Mouse (Mus musculus) adrenal gland, postnatal 25 days (tissue): ENCODE results near the gene Hmgxb4. TPM values are rescaled to one million over a fixed set of nuclear protein-coding genes. Genes with fewer than 3 reads are reported as not detected.
A peak's percentile ranks its signal among the peaks of the same experiment; 100 is the strongest.

Experiments used
- DNase-seq: peaks from one replicate; pipeline ENCODE4 v3.0.0; 2021; ENCODE audit warnings: mixed read lengths
- total RNA-seq: library from RNA; stranded (reverse); gene quantifications from 2 replicates; pipeline ENCODE4 v1.2.3, GENCODE M21; 2021

Hmgxb4 gene
- total RNA-seq, 1 experiment from 2014 or later, result 27.3 TPM

GRCm38 (mm10) chr8:75018274-75018972 lies 25.3 kb downstream of the Hmgxb4 start:
- DNase-seq, result no peak

DNA sequence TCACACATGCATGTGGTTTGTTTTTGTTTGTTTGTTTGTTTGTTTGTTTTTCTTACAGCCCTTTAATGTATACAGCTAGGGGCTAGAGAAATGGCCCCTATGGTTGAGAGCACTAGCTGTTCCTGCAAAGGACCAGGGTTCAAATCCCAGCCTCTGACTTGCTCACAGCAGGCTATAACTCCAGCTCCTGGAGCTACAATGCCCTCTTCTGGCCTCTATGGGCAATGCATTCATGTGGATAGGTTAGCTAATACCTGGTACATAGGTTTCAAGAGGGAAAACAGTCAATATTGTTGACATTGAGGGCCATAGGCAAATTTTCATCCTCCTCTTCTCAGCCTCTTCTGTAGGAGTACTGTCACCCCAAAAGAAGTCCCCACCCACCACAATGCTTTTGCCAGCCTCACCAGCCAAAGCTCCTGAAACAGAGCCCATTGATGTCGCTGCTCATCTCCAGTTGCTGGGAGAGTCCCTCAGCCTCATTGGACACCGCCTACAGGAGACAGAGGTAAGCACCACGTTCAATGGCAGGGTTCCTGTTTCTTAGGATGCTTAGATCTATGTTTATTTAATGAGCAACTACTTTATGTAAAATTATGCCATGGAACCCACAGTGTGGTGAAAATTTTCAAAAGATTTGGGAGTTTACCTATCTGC lies 30.6 kb downstream of the Hmgxb4 start:
- no peak for DNase-seq

GRCm38 (mm10) chr8:75025809-75026208 lies 32.7 kb downstream of the Hmgxb4 start:
- no peak for DNase-seq

- DNase-seq, result no peak
Observed at GRCm38 (mm10) chr8:75030453-75031024, 37.4 kb downstream of the Hmgxb4 start.

DNA sequence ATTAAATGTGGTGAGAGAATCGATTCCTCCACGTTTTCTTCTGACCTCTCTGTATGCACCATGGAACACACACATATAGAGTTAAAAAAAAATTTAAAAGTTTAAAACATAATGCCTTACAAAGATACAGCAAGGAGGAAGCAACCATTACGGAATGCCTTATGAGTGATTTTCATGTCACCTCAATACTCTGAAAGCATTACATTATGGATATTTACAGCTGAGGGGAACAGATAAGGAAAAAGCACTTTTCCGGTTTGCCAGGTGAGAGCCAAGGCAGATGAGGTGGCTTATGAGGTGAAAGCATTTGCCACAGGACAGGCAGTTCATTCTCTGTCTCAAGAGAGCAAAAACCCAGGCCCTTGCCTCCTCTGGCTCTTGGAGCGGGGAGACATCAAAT lies 39.8 kb downstream of the Hmgxb4 start:
- DNase-seq, result no peak

DNA sequence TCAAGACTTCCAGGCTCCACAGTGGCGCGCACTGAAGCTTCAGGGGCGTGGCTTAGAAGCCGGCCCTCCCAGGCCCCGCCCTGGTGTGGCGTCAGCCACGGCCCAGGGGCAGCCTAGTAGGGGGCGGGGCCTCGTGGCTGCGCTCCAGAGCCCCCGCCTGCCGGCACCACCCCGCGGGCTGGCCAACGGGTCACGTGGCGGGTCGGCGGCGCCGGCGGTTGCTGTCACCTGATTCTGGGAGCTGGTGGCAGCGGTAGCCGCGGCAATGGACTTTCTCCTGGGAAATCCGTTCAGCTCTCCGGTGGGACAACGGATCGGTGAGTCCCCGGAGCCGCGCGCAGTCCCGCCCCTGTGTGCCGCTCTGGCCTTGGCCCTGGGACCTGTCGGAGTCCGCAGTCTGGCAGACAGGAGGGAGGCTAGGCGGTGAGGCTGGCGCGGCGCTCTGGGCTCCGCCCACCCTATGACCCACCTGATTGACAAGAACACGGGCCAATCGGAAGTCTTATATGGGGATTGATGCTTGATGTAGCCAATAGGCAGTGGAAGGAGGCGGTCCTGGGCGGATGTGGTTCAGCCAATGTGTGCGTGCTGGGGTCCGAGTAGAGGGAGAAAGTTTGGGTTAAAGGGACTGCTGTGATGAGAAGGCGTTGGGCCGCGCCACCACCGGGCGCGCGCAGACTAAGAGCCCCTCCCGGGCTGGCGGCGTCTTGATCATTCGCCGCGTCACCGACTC lies 40.5 kb downstream of the Hmgxb4 start, which contains the start of gene Tom1:
TSS of gene Tom1 (plus strand) at position 195 of the 733 bp plus-strand sequence.
- peak; percentile 96 for DNase-seq

GRCm38 (mm10) chr8:75034285-75034684 lies 41.1 kb downstream of the Hmgxb4 start:
- peak; percentile 21 for DNase-seq

- no peak for DNase-seq
Observed at GRCm38 (mm10) chr8:75035640-75036039, 42.5 kb downstream of the Hmgxb4 start.

DNA sequence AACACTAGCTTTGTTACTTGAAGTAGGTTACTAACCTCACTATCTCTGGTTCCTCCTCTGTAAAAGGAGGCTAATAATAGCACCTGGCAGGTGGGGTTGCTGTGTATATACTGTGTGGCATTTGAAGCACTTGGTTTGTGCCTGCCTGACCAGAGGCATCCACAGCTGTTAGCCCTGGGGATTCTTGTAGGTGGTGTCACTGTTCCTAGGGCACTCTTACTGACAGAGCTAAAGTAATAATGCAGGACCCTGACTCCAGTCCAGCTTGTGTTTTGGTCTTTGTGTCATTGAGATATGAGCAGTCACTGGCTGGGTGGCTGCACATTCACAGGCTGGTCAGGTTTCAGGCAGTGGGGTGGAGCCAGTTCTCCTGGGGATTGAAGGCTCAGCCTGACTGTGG lies 45.3 kb downstream of the Hmgxb4 start:
- no peak for DNase-seq

DNA sequence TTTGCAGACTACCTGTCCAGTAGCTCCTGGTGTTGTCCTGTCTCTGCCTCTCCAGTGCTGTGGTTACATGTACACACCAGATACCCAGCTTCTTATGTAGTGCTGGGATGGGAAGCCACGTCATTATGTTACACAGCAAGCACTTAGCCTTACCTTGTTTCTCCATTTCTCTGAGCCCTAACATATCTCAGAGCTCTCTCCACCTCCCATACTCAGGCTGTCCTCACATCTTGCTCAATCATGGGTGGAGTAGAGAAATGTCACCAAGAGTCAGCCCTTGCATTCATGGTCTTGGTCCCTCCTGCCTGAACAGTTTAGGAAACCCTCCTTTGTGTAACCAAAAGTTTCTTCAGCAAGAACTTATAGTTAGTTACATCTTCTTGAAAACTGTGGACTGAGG lies 46.6 kb downstream of the Hmgxb4 start:
- no peak for DNase-seq

- DNase-seq, result no peak
Observed at GRCm38 (mm10) chr8:75042171-75042570, 49.0 kb downstream of the Hmgxb4 start.

GRCm38 (mm10) chr8:75042974-75043373 lies 49.8 kb downstream of the Hmgxb4 start:
- no peak for DNase-seq

GRCm38 (mm10) chr8:75046303-75046702 lies 53.1 kb downstream of the Hmgxb4 start:
- DNase-seq, result no peak

DNA sequence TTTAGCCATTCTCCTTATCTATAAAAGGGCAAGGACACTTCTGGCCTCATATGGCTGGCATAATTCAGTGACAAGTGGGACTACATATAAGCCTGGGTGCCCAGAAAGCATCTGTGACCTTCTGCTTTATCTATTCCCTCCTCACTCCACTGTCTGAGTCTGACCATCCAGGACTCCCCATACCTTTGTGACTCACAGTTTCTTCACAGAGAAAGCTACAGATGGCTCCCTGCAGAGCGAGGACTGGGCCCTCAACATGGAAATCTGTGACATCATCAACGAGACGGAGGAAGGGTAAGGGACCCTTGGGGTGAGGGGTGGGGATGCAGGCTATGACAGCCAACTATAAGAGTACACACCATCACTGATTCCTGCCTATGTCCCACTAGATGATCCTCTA lies 54.6 kb downstream of the Hmgxb4 start:
- no peak for DNase-seq

GRCm38 (mm10) chr8:75053342-75053741 lies 60.2 kb downstream of the Hmgxb4 start:
- DNase-seq, result no peak

- DNase-seq, result no peak
Observed at GRCm38 (mm10) chr8:75055673-75056072, 62.5 kb downstream of the Hmgxb4 start.

DNA sequence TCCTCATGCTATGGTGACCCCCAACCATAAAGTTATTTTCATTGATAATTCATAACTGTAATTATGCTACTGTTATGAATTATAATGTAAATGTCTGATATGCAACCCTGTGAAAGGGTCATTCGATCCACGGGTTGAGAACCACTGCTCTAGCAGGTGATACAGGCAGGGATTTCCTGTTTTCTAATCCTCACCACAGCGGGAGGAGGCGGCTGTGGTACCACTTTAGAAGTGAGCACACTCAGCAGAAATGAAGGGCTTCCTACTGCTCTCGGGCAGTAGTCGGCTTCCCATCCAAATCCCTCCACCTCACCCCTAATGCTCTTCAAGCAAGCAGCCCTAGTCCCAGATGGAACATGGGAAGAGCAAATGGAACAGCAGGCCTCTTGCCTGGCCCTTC lies 66.9 kb downstream of the Hmgxb4 start:
- DNase-seq, result no peak

DNA sequence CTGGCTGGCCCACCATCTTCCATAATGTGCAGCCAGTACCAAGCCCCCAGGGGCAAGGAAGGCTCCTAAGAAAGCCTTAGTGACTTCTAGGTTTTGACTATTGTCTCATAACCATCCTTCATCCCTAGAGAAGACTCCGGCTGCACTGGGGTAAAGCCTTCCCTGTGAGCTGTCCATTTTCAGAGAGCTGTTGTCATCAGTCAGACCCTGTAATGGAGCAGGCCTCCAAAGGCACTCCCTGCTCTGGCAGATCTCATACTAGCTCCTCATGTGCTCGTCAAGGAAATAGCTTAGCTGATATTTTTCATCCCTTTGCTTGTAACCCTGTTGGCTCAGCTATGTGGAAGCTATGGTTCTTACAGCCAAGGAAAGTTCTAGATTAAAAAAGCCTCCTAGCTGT lies 67.7 kb downstream of the Hmgxb4 start:
- no peak for DNase-seq

DNA sequence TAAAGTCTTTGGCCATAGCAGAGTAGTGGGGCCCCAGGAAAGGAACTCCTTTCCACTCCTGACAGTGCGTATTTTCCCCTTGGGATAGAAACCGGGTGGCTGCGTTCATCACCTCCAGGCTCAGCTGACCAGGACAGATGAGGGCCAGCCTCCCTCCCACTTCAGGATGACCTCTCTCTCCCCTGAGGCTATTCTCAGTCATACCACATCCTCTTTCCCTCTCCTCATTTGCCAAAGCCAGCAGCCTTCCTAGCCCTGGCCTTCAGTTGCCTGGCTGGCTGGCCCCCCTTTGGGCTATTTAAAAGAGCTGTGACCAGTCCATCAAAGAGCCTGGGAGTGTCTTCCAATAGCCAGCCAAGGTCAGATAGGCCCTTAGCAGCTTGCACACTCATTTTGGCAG lies 70.1 kb downstream of the Hmgxb4 start:
- DNase-seq, result peak; percentile 14

- DNase-seq, result no peak
Observed at GRCm38 (mm10) chr8:75064790-75065189, 71.6 kb downstream of the Hmgxb4 start.

- no peak for DNase-seq
Observed at GRCm38 (mm10) chr8:75067287-75067686, 74.1 kb downstream of the Hmgxb4 start.

- no peak for DNase-seq
Observed at GRCm38 (mm10) chr8:75070297-75070696, 77.1 kb downstream of the Hmgxb4 start.
